Mouse (Mus musculus) forebrain, embryonic 16.5 days (tissue): ENCODE measurements around the gene Gpatch1. TPM values are rescaled to one million over a fixed set of nuclear protein-coding genes. Genes with fewer than 3 reads are reported as not detected.

ENCODE experiments used
- ATAC-seq: fragments of 200-750 bp; cut with Nextera tagmentation; 2 replicates; pipeline ENCODE4 v1.8.0; 2017; ENCODE audit warnings: mild to moderate bottlenecking, moderate library complexity
- H3K27ac ChIP-seq: fragments of 300-500 bp; sonication (generic); 2 replicates; pipeline ENCODE4 v1.5.1; 2014; ENCODE audit warnings: low read length, control low read depth
- H3K27me3 ChIP-seq: fragments of 300-500 bp; sonication (generic); replicated peaks from 2 replicates; pipeline ENCODE4 v1.6.1; 2014; ENCODE audit warnings: low read length; ENCODE audit not compliant: control insufficient read depth, insufficient read depth
- H3K36me3 ChIP-seq: fragments of 300-500 bp; sonication (generic); 2 replicates; pipeline ENCODE4 v1.6.1; 2014; ENCODE audit not compliant: control insufficient read depth, insufficient read depth
- H3K4me1 ChIP-seq: fragments of 300-500 bp; sonication (generic); replicated peaks from 2 replicates; pipeline ENCODE4 v1.6.1; 2014; ENCODE audit warnings: low read length; ENCODE audit not compliant: control insufficient read depth, insufficient read depth
- H3K4me2 ChIP-seq: fragments of 300-500 bp; sonication (generic); 2 replicates; pipeline ENCODE4 v1.6.1; 2014; ENCODE audit warnings: mild to moderate bottlenecking, low read length, control low read depth
- H3K4me3 ChIP-seq: fragments of 300-500 bp; sonication (generic); replicated peaks from 2 replicates; pipeline ENCODE4 v1.5.1; 2014; ENCODE audit warnings: mild to moderate bottlenecking, low read length, control low read depth
- H3K9ac ChIP-seq: fragments of 300-500 bp; sonication (generic); replicated peaks from 2 replicates; pipeline ENCODE4 v1.6.1; 2014; ENCODE audit warnings: low read depth, low read length, control low read depth
- H3K9me3 ChIP-seq: fragments of 300-500 bp; sonication (generic); 2 replicates; pipeline ENCODE4 v1.6.1; 2016; ENCODE audit warnings: low read length; ENCODE audit not compliant: control insufficient read depth
- WGBS: fragments of 180-500 bp; shearing (Covaris S2); extraction: QIAGEN DNeasy Blood & Tissue Kit; methylation state at CpG from one replicate; pipeline ENCODE4 v1.1.7; 2014; 5-methylcytosine and 5-hydroxymethylcytosine counted together
- polyA plus RNA-seq: library from polyadenylated mRNA; unstranded; fragments of >200 nt; fragmentation: Nextera tagmentation; extraction: Ambion mirVana; gene quantifications from 2 replicates; pipeline ENCODE4 v1.2.1, GENCODE M21; 2015

The Gpatch1 gene
- polyA plus RNA-seq, 1 experiment from 2014 or later: 24.4 TPM

DNA sequence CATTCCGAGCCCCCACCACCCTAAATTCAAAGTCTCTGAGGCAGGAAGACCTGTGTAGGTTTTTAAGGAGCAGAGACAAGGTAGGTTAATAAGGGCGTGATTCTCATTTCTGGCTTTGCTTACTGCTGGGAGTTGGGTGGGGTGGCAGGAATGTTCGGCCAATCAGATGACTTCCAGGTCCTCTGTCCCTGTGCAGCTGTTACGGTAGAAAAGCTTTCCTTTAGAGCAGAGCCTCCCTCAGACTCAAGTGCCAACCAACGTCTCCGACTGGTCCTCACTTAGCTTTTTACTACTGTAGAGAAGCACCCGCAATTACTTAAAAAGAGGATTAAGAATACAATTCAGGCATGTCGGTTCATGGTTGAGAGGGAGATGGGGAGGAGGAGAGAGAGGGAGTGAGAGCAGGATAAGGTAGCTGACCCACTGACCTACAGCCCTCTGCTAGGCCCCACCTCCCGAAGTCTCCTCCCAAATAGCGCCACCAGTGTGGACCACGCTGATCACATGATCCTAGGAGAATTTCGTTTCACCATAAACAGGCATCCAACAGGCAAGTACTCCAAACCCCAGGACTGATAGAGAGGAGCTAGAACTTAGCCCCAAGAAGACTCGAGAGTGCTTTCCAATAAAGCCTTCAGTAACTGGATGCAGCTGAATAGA, 85.3 kb downstream of the Gpatch1 start:
- no peak overlapping the region for H3K27ac ChIP-seq
- H3K27me3 ChIP-seq: no peaks in the 10 kb centered on the region
- peaks cover 2% of the 10 kb centered on the region; the same call in 1 of the 2 replicates for H3K9me3 ChIP-seq
- ATAC-seq: no peak
- peaks cover 10% of the 10 kb centered on the region for H3K4me1 ChIP-seq
- H3K4me2 ChIP-seq: no peak overlapping the region
- no peak overlapping the region for H3K9ac ChIP-seq
- H3K36me3 ChIP-seq: no peaks in the 10 kb centered on the region
- WGBS: 28% methylated on average over 13 of the region's 13 CpGs
- no peak overlapping the region for H3K4me3 ChIP-seq

DNA sequence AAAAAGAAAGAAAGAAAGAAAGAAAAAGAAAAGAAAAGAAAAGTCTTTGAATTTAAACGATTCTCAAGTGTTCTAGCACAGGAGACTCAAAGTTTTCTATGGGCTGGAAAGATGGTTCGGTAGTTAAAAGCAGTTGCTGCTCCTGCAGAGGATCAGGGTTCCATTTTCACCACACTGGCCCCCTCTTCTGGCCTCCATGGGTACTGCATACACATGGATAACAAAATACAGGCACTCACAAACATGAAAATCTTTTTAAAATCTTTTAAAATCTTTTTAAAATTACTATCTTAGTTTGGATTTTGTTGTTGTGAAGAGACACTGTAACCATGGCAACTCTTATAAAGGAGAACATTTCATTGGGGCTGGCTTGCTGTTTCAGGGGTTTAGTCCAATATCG, 87.9 kb downstream of the Gpatch1 start:
- Histone ChIP-seq H3K4me3 (no peak overlapping the region), H3K9ac (no peak overlapping the region), H3K9me3 (peaks cover 2% of the 10 kb centered on the region; the same call in 1 of the 2 replicates), H3K36me3 (no peaks in the 10 kb centered on the region), H3K4me1 (peaks cover 3% of the 10 kb centered on the region), H3K27ac (no peak overlapping the region), H3K4me2 (no peak overlapping the region), H3K27me3 (no peaks in the 10 kb centered on the region)
- 72% methylated on average over 3 of the region's 3 CpGs for WGBS
- no peak for ATAC-seq

Other genes with a start within 250 kb of the Gpatch1 start
- gene Cebpa, start 199.1 kb downstream of the Gpatch1 start, polyA plus RNA-seq: 0.32 and 0.40 TPM in 2 replicates
- 6.3 and 7.3 TPM in 2 replicates for gene Slc7a10, start 132.1 kb downstream of the Gpatch1 start, polyA plus RNA-seq
- gene Lrp3, start 102.9 kb downstream of the Gpatch1 start, polyA plus RNA-seq: 20.3 and 27.3 TPM in 2 replicates
- gene Rhpn2, start 15.7 kb upstream of the Gpatch1 start, polyA plus RNA-seq: 1.4 and 1.6 TPM in 2 replicates
- gene Faap24, start 78.4 kb upstream of the Gpatch1 start, polyA plus RNA-seq: 21.5 and 22.0 TPM in 2 replicates
- gene Cep89, start 78.6 kb upstream of the Gpatch1 start, polyA plus RNA-seq: 36.0 and 45.7 TPM in 2 replicates
- gene Slc7a9, start 130.4 kb upstream of the Gpatch1 start, polyA plus RNA-seq: 0.11 TPM in 1 of 2 replicates, not detected in the other
- 0.60 and 0.84 TPM in 2 replicates for gene Tdrd12, start 219.3 kb upstream of the Gpatch1 start, polyA plus RNA-seq
- gene Nudt19, start 237.9 kb upstream of the Gpatch1 start, polyA plus RNA-seq: 111 and 123 TPM in 2 replicates